Mouse (Mus musculus): ENCODE results near the gene Hamp2.

DNA sequence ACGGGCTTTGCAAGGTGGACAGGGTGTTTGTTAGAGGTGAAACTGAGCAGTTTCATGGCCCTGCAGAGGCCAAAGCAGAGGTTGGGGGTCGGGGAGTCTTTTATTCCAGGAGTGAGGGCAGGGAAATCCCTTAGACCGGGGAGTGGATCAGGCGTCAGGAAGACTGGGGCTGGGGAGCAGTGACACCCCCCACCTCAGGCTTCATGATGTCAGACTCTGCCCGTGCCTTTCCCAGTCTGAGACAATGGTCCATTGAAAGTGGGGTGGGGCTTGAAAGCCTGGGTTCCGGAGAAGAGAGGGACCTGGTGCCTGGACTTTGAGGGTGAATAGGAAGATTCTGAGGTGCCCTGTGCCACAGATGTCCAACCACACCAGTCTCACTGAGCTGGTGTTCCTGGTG lies 7.8 kb downstream of the Hamp2 start:
- TF ChIP-seq EP300 (optimal IDR thresholded peaks at IDR 0.05) (no peak), CTCF (IDR thresholded peaks at IDR 0.05; ENCODE audit: low read depth) (no peak)
